20 mouse cellular contexts compared by ENCODE assay signal in the genomic region with DNA sequence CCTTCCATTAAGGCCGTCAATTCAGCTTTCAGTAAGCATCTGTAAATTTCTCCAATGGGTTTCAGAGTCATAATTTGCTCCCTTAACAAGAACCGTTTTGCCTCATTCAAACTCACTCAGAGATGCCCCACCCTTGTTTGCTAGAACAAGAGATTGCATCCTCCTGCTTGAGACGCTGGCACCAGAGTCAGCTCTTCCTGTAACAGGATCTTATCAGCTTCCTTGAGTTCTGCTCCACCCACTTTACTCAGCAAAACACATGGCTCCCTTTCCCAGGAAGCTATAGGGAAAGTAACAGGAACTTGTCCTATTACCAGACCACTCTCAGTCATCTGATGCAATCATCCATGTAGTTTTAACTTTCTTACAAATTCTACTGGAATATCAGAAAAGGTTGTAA. TPM values are rescaled to one million over a fixed set of nuclear protein-coding genes. Genes with fewer than 3 reads are reported as not detected.
A peak's percentile ranks its signal among the peaks of the same experiment; 100 is the strongest.
DNase-seq lines count a peak whose midpoint lies in the region.
"Had no signal": no experiment of that assay in that cellular context is flagged by ENCODE, and none has a peak within 500 bp of the region (broad histone marks: within the 10 kb centered on the region; RNA-seq: fewer than 3 reads in every experiment).

No protein-coding gene starts in this region.

- H3K27ac ChIP-seq in heart, embryonic 10.5 days = no peak overlapping the region
- H3K27ac ChIP-seq: hindbrain, embryonic 10.5 days; left cerebral cortex, adult 2 months; midbrain, embryonic 13.5 days; neural tube, embryonic 13.5 days had no signal

- H3K27me3 ChIP-seq in heart, embryonic 10.5 days (ENCODE audit: insufficient read depth, poor library complexity, severe bottlenecking) = no peaks in the 10 kb centered on the region
- H3K27me3 ChIP-seq: midbrain, embryonic 13.5 days; neural tube, embryonic 13.5 days had no signal

- H3K36me3 ChIP-seq in heart, embryonic 10.5 days = no peaks in the 10 kb centered on the region
- H3K36me3 ChIP-seq: G1E; hindbrain, embryonic 10.5 days; midbrain, embryonic 13.5 days; neural tube, embryonic 13.5 days had no signal

- H3K4me1 ChIP-seq in heart, embryonic 10.5 days = no peaks in the 10 kb centered on the region
- H3K4me1 ChIP-seq: hindbrain, embryonic 10.5 days; midbrain, embryonic 13.5 days; neural tube, embryonic 13.5 days had no signal

- 35% methylated on average over 3 of the region's 3 CpGs for WGBS in heart, embryonic 10.5 days

- H3K9me3 ChIP-seq in heart, embryonic 10.5 days = no peaks in the 10 kb centered on the region
- H3K9me3 ChIP-seq: hindbrain, embryonic 10.5 days; midbrain, embryonic 13.5 days; neural tube, embryonic 13.5 days had no signal

- DNase-seq in heart, adult 8-10 months (ENCODE audit: low spot score) = peak; percentile 3
- DNase-seq in heart, embryonic 10.5 days (ENCODE audit: low spot score) = no peak
- DNase-seq in 416B (ENCODE audit: low read depth) (peak; percentile 23), R1 (ENCODE audit: low read depth, low spot score) (peak; percentile 6)
- DNase-seq in lung, postnatal 36 days = peak; percentile 68
- DNase-seq in right cerebral cortex, adult 2 months (ENCODE audit: low spot score in 2 of 2) = no peak
- no peak for DNase-seq in layer of hippocampus, postnatal 36 days
- DNase-seq: cerebellum, adult 8-10 months; kidney, adult 18-20 months; left cerebral cortex, postnatal 4 days; liver; thymus, postnatal 25 days had no signal

- no peak overlapping the region for H3K4me3 ChIP-seq in heart, embryonic 10.5 days
- H3K4me3 ChIP-seq: hindbrain, embryonic 10.5 days; left cerebral cortex, adult 2 months; midbrain, embryonic 13.5 days; neural tube, embryonic 13.5 days had no signal

RNA-seq across cellular contexts. Expression of a gene that starts 52.7 kb away (rescaled TPM):
- 1 to 10 TPM; 7.7 to 9.5 (median 8.7) TPM for total RNA-seq in heart, adult 8-10 months (2022)
- polyA plus RNA-seq in heart, embryonic 10.5 days (2016; fragmentation: Nextera tagmentation; extraction: Ambion mirVana) = 3.1 and 3.3 TPM in 2 replicates
- total RNA-seq in layer of hippocampus, postnatal 36 days (2021) = 100 to 1,000 TPM; 113 to 127 TPM
- total RNA-seq: common myeloid progenitor, adult 5-6 weeks; megakaryocyte, adult 5-6 weeks had no signal
- polyA plus RNA-seq: CD4-positive, CD25-positive, alpha-beta regulatory T cell, adult 4 months; G1E had no signal

Comparison
In these comparisons a context has a peak if more than half of its experiments do, and no peak if none do; other contexts are left out.
1. DNase-seq: peak in heart, adult 8-10 months (single experiment), 416B (single experiment), R1 (single experiment) and lung, postnatal 36 days (single experiment); none in heart, embryonic 10.5 days (single experiment), right cerebral cortex, adult 2 months (0 of 2) and layer of hippocampus, postnatal 36 days (0 of 2).
2. RNA of a gene that starts 52.7 kb away (total RNA-seq): 113 to 127 TPM in layer of hippocampus, postnatal 36 days; 7.7 to 9.5 TPM in heart, adult 8-10 months; every median in the first group is over 10 times any median in the second.